Mouse (Mus musculus): ENCODE results near the gene Riok2.

DNA sequence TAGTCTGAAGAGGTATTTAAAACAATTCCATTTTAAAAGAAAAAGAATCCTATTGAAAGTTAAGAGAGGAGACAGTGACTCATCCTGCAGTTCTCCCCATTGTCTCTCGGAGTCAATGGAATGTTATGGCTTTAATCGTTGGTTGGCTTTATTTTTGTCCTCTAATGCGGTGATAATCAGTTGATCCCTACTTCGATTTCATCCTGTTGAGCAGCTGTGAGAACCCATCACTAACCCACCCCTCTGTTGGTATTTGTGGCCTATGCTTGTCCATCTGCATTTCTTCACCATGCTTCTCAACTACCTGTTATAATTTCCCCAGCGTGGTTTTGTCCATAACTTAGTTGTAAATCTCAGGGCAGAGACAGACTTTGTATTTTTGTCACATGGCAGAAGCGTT lies 34.0 kb downstream of the Riok2 start:
- TF ChIP-seq CTCF (conservative IDR thresholded peaks at IDR 0.05; ENCODE audit: insufficient read depth, insufficient read length, low read depth, low read length) (no peak), POLR2A (IDR thresholded peaks at IDR 0.05; ENCODE audit: low read depth, low read length) (no peak)
